Mouse (Mus musculus) testis, adult 10 weeks (tissue): Measurements from ENCODE around the gene Tmed11. TPM values are rescaled to one million over a fixed set of nuclear protein-coding genes. Genes with fewer than 3 reads are reported as not detected.

Experiments used
- polyA plus RNA-seq: library from polyadenylated mRNA; stranded (reverse); fragments of 350-450 nt; fragmentation: Illumina TruSeq; extraction: RNeasy Lipid Tissue Mini Kit (QIAGEN cat#74804); gene quantifications from one replicate; pipeline ENCODE4 v1.2.3, GENCODE M21; 2014; ENCODE audit warnings: low read depth, low replicate concordance

Gene Tmed11
- polyA plus RNA-seq: not detected

GRCm38 (mm10) chr5:108795263-108795662 lies at the start of gene Tmed11:
TSS of gene Tmed11 (minus strand) at chr5:108795363.

GRCm38 (mm10) chr5:108808750-108809149 lies 13.6 kb upstream of the Tmed11 start, which contains the start of gene Vmn2r8:
TSS of gene Vmn2r8 (minus strand) at chr5:108808850.

DNA sequence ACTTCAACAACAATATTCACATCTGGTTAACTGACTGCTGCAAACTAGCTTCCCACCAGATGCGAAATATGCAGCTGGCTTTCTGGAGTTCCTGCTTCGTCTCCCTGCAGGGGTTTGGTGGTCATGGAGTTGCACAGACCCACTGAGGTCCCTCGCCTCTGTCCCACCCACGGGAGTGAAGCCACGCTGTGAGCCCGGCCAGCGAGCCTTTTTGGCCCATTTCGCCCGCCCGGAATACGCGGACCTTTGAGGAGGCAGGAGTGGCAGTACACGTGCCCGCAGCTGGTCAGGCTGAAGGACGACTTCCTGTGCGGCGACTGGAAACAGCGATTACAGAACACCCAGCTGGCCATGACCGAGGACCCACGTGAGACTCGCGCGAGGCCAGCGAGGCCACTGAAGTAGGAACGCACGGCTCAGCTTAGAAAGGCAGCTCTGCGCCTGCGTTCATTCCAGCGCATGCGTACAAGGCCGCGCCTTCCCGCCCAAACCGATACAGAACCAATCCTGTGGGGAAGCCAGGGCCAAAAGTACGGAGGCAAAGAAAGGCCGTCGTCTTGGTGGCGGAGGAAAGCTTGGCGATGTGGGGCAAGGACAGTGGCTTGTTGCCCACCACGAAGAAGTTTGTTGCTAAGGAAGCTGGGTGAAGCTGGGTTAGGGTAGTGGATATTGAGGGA lies 20.4 kb downstream of the Tmed11 start, which contains the start of gene Rnf212:
Gene Rnf212, minus strand, starts transcription at position 353 of the 677 bp plus-strand sequence.

Other genes with a start within 250 kb of the Tmed11 start
- 0.29 TPM for gene Cplx1, start 245.3 kb downstream of the Tmed11 start, polyA plus RNA-seq
- 26.0 TPM for gene Gak, start 165.6 kb downstream of the Tmed11 start, polyA plus RNA-seq
- 43.3 TPM for gene Tmem175, start 165.6 kb downstream of the Tmed11 start, polyA plus RNA-seq
- gene Idua, start 135.0 kb downstream of the Tmed11 start, polyA plus RNA-seq: 1.4 TPM
- gene Dgkq, start 125.7 kb downstream of the Tmed11 start, polyA plus RNA-seq: 1.6 TPM
- gene Slc26a1, start 119.8 kb downstream of the Tmed11 start, polyA plus RNA-seq: not detected
- 2.9 TPM for gene Fgfrl1, start 103.0 kb downstream of the Tmed11 start, polyA plus RNA-seq
- gene Rnf212, start 20.4 kb downstream of the Tmed11 start, polyA plus RNA-seq: 12.3 TPM
- not detected for gene Vmn2r8, start 13.5 kb upstream of the Tmed11 start, polyA plus RNA-seq
- not detected for gene Vmn2r9, start 57.2 kb upstream of the Tmed11 start, polyA plus RNA-seq
- not detected for gene Vmn2r10, start 211.2 kb upstream of the Tmed11 start, polyA plus RNA-seq